Mouse (Mus musculus) kidney, postnatal 25 days (tissue): Measurements from ENCODE around the gene Iqschfp.

Experiments used
- DNase-seq, 2 experiments: peaks; one replicate each; pipeline ENCODE4 v3.0.0; 2021; ENCODE audit warnings: mixed read lengths in 2 of 2

Iqschfp gene

DNA sequence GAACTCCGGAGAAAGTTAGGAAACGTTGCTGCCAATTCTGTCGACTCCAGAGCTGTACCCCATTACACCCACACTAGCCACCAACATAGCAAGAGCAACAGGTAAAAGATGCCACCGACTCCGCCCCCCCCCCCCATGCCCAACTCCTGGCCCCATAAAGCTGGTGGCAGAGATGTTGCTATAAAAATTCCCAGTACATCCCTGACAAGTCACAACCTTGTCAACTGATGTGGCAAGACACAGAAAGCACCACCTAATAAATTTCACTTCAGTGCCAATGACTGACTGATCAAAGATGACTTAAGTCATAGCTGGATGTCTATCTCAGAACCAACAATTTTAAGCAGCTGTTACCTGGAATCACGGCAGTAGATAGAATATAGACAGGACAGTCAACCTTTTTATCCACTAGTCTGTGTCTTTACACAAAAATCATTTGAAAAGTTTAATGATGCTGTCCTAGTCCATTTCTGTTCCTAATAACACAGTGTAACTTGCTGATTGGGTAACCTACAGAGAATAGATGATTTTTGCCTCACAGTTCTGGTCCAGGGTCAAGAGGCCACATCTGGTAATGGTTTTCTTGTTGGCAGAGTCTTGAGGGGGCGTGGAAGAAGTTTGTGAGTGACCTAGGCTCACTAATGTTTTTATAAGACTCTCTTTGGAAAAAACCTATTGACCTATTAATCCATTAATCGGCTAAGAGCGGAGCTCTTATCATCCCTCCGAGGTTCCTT is 561.9 kb downstream of the Iqschfp start:
- DNase-seq, result no peak

GRCm38 (mm10) chr3:68466643-68467042 is 574.6 kb downstream of the Iqschfp start:
- no peak for DNase-seq

DNA sequence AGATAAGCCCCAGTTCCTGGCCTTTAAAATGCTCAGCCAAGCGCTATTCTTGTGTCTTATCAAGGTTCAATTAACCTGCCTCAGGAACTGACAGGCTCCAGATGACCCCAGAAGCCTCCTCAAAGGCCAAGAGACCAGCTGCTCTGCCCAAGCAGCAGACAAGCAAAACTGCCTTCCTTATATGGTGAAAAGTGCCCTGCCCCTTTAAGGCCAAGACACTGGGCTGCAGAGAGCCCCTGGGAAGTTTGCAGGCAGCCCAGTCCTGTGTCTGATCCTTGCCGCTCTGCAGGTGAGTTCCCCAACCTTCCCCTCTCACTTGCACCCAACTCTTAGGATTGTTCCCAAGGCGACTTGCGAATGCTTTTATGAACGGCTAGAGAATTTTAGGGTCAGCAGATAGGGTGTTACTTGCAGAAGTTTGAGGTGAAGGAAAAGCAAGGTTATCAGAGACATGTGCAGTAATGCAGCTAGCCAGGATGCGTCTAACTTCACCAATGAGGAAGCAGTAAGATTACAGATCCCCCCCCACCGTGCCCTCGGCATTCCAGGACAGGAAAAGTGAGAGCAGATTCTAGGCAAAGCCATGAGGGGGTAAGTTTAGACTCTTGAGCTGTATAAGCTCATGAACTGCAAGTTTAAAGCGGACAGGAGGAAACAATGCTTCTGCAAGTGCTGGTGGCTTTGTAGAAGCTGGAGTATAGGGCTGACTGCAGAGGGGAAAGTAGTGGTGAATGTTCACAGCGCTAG is 576.1 kb downstream of the Iqschfp start:
- peak; percentile 49 to 64 for DNase-seq

DNA sequence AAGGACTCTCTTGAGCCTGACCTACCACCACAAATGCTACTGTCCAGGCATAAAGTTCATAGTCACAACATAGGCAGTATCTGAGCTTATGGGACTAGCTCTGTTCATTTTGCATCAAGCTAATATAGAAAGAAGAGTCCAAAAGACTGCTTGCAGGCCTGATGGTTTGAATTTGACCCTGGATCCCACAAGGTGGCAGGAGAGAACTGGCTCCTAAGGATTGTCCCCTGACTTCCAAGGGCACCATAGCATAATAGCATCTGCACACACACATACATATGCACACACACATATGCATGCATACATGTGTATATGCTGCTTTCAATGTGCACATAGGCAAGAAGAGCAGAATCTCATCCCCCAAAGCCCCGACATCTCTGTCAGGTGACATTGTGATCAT is 577.6 kb downstream of the Iqschfp start:
- DNase-seq, result peak; percentile 44 to 47

DNA sequence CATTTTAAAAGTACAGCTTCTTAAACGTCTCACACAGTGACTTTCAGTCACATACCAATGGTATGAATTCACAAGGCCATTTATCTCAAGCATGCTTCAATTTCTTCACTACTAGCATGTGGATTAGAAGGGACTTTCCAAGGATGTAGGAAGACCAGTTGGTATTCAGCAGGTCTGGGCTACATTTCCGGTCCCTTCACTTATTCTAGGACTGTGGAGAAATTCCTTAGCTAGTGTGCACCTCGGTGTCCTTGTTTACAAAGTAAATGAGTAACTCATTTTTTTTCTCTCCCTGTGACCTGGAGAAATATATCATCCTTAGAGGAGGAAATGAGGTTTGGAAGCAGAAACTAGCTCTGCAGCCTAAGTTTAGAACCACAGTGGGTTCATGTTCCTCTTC is 578.0 kb downstream of the Iqschfp start:
- DNase-seq, result peak in 1 of 2 experiments; percentile 17

- no peak for DNase-seq
These were observed 578.6 kb downstream of the Iqschfp start for GRCm38 (mm10) chr3:68470622-68471021.

- DNase-seq, result no peak
These were observed 584.3 kb downstream of the Iqschfp start for GRCm38 (mm10) chr3:68476336-68476735.

- peak; percentile 44 to 77 for DNase-seq
These were observed 585.4 kb downstream of the Iqschfp start for GRCm38 (mm10) chr3:68477478-68477877.

GRCm38 (mm10) chr3:68479266-68479665 is 587.2 kb downstream of the Iqschfp start:
- no peak for DNase-seq

DNA sequence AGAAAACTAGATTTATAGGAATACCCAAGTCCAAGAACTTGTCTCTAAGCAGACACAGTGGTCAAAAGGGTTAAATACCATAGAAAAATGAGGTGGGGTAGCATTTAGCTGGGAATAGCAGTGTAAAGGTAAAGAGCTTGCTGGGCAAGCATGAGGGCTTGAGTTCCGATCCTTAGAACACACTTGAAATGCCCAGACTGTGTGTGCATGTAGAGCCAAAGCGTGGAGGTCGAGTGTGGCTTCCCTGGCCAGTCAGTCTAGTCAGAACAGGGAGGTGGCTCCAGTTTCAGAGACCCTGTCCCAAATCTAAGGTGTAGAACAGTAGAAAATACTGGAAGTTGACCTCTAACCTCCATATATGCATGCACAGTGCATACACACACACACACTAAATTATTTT is 591.5 kb downstream of the Iqschfp start:
- no peak for DNase-seq

DNA sequence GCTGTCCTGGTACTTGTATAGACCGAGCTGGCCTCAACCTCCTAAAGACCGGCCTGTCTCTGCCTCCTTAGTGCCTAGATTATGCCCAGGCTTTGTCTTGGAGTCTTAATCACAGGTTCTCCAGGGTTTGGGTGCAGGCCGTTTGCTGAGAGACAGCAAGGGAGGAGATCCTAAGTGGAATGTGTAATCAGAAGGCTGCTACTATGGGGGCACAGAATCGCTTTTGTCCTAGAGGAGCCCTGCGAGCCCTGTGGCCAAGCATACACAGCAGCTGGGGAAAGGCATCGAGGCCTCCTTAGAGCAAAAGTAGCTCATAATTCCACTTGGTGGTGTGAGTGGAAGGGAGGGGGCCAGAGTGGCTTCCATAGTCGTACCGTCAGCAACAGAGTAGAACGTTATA is 592.0 kb downstream of the Iqschfp start:
- no peak for DNase-seq

DNA sequence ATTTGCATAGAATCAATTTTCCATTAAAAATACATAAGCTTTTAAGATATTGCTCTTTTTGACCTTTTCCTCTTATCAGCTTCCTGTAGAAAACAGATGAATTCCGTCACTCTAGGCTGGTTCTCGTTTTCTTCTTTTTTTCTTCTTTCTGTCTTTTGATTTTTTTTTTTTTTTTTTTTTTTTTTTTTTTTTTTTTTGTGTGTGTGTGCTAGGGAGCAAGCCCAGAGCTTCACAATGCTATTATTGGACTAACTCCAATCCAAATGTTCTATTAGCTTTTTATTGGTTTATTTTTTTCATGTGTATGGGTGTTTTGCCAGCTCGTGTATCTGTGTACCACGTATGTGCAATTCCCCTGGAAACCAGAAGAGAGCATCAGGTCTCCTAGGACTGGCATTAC is 592.5 kb downstream of the Iqschfp start:
- DNase-seq, result no peak

- no peak for DNase-seq
These were observed 595.6 kb downstream of the Iqschfp start for GRCm38 (mm10) chr3:68487621-68488020.

- no peak for DNase-seq
These were observed 596.3 kb downstream of the Iqschfp start for GRCm38 (mm10) chr3:68488316-68488715.

- DNase-seq, result no peak
These were observed 599.5 kb downstream of the Iqschfp start for GRCm38 (mm10) chr3:68491516-68491915.

DNA sequence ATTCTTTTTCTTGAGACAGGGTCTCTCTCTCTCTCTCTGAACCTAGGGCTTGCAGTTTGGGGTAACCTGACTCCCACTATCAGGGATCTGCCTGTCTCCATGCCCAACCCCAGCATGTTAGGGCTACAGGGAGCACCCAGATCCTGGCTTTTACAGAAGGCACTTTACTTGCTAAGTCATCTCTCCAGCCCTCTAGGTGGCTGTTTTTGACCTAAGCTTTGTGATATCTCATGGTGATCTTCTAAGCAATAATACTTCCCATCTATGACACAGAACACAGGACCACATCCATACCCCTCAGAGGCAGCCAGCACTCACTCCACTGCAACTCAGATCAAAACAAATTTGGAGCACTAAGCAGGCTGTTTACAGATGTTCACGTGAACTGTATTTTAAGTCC is 600.0 kb downstream of the Iqschfp start:
- no peak for DNase-seq

GRCm38 (mm10) chr3:68492513-68492912 is 600.5 kb downstream of the Iqschfp start:
- peak; percentile 45 to 80 for DNase-seq

DNA sequence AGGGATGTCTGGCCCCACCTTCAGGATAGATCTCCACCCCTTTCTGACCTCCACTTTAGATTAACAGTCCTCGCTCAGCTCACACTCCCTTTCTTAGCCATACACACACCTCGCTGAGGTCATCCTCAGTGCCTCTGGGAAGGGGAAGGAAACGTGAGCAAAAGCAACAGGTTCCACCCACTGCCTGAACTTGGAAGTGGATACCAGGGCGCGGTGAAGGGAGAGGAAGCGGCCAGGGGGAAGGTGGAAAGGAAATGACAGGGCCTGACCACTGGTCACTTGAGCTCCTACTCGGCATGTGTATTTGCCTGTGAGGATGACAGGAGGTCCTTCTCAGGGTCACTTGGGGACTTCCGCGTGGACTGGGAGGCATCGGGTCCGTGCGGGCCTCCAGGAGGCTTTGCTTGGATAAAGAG is 601.1 kb downstream of the Iqschfp start:
- DNase-seq, result peak; percentile 70 to 88

DNA sequence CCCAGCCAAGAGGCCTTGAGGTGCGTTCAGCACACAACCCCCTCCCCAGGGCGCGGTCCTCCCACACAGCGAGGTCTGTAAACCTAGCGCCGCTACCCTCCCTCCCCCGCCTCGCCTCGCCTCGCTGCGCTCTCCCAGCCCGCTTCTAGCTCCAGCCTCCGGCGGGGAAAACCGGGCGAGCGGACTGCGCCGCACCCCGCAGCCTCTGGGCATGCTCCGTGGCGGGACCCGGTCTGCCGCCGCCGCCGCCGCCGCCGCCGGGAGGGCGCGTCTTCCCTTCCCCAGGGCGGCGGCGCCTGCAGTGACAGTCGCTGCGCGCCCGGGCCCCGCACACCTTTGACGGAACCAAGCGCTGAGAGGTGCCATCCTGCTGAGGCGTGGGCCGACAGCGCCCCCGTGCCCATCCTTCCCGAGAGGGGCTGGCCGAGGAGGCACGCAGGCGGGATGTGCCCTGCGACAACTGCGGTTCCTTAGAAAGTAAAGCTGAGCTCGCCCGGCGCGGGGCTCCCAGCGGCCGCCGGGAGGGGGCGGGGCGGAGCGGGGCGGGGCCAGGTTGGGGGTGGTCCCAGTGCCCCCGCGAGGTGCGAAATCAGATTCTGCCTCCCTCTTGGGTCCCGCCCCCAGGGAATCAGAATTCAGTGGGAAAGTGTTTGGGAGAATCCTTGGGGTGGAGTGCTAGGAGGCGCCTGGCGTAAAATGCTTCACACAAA is 601.7 kb downstream of the Iqschfp start:
- peak; percentile 87 to 93 for DNase-seq

DNA sequence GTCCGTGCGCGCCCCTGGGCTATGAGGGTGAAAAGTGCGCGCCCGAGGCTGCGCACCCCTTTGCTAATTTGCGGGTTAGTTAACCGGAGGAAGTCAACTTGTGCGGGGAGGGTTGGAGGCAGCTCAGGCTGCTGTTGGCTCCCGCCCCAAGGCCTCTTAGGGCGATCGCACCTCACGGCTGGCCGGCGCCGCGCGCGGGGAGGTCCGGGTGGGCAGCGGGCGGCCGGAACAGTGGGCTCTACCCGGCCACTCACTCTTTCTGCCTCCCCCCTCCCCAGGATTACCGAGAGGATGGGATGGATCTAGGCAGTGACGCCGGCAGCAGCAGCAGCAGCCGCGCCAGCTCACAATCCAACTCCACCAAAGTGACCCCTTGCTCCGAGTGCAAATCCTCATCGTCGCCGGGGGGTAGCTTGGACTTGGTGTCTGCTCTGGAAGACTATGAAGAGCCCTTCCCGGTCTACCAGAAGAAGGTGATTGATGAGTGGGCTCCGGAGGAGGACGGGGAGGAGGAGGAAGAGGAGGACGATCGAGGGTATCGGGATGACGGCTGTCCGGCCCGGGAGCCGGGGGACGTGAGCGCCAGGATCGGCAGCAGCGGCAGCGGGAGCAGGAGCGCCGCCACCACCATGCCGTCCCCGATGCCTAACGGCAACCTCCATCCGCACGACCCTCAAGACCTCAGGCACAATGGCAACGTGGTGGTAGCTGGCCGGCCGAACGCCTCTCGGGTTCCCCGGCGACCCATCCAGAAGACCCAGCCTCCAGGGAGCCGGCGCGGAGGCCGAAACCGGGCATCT is 602.5 kb downstream of the Iqschfp start:
- DNase-seq, result peak; percentile 35 to 61

GRCm38 (mm10) chr3:68495096-68495735 is 603.2 kb downstream of the Iqschfp start:
- DNase-seq, result peak; percentile 63 to 78

GRCm38 (mm10) chr3:68495736-68496242 is 603.8 kb downstream of the Iqschfp start:
- peak in 1 of 2 experiments; percentile 55 for DNase-seq
